Mouse (Mus musculus) neural tube, embryonic 11.5 days (tissue): ENCODE data around the gene Utrn. TPM values are rescaled to one million over a fixed set of nuclear protein-coding genes. Genes with fewer than 3 reads are reported as not detected.

ENCODE experiments used
- ATAC-seq: fragments of 200-750 bp; cut with Nextera tagmentation; 2 replicates; pipeline ENCODE4 v1.8.0; 2017; ENCODE audit warnings: moderate number of reproducible peaks, mild to moderate bottlenecking, moderate TSS enrichment, moderate library complexity; ENCODE audit not compliant: insufficient read depth, low FRiP score, low TSS enrichment
- DNase-seq: peaks from one replicate; pipeline ENCODE4 v3.0.0-alpha.2; 2015; ENCODE audit warnings: low spot score
- H3K27ac ChIP-seq: fragments of 300-500 bp; sonication (generic); 2 replicates; pipeline ENCODE4 v1.5.1; 2014; ENCODE audit warnings: low read depth, mild to moderate bottlenecking, low read length
- H3K27me3 ChIP-seq: fragments of 300-500 bp; sonication (generic); 2 replicates; pipeline ENCODE4 v1.6.1; 2014; ENCODE audit warnings: mild to moderate bottlenecking, low read length, mixed read lengths; ENCODE audit not compliant: control insufficient read depth, insufficient read depth
- H3K36me3 ChIP-seq: fragments of 300-500 bp; sonication (generic); 2 replicates; pipeline ENCODE4 v1.6.1; 2014; ENCODE audit warnings: mild to moderate bottlenecking, low read length, moderate library complexity, mixed read lengths; ENCODE audit not compliant: control insufficient read depth, insufficient read depth
- H3K4me1 ChIP-seq: fragments of 300-500 bp; sonication (generic); 2 replicates; pipeline ENCODE4 v1.6.1; 2014; ENCODE audit warnings: low read length, mixed read lengths; ENCODE audit not compliant: control insufficient read depth, insufficient read depth
- H3K4me2 ChIP-seq: fragments of 300-500 bp; sonication (generic); 2 replicates; pipeline ENCODE4 v1.6.1; 2014; ENCODE audit warnings: low read depth, mild to moderate bottlenecking, moderate library complexity
- H3K4me3 ChIP-seq: fragments of 300-500 bp; sonication (generic); 2 replicates; pipeline ENCODE4 v1.5.1; 2014; ENCODE audit warnings: low read depth, low read length
- H3K9ac ChIP-seq: fragments of 300-500 bp; sonication (generic); 2 replicates; pipeline ENCODE4 v1.6.1; 2014; ENCODE audit warnings: mild to moderate bottlenecking, low read length
- H3K9me3 ChIP-seq: fragments of 300-500 bp; sonication (generic); 2 replicates; pipeline ENCODE4 v1.6.1; 2016; ENCODE audit warnings: low read length; ENCODE audit not compliant: control insufficient read depth
- WGBS: fragments of 180-500 bp; shearing (Covaris S2); extraction: QIAGEN DNeasy Blood & Tissue Kit; methylation state at CpG from one replicate; pipeline ENCODE4 v1.1.7; 2014; 5-methylcytosine and 5-hydroxymethylcytosine counted together
- polyA plus RNA-seq: library from polyadenylated mRNA; unstranded; fragments of >200 nt; fragmentation: Nextera tagmentation; extraction: Ambion mirVana; gene quantifications from 2 replicates; pipeline ENCODE4 v1.2.1, GENCODE M21; 2014

The Utrn gene
- polyA plus RNA-seq, 1 experiment from 2014 or later = 47.4 TPM

- no peaks in the 10 kb centered on the region for H3K4me1 ChIP-seq
- no peak for DNase-seq
- H3K4me3 ChIP-seq = no peak overlapping the region
- H3K9ac ChIP-seq = no peak overlapping the region
- H3K36me3 ChIP-seq = no peaks in the 10 kb centered on the region
- no peak overlapping the region for H3K4me2 ChIP-seq
- 78% methylated on average over 5 of the region's 5 CpGs for WGBS
- no peak for ATAC-seq
- no peaks in the 10 kb centered on the region for H3K9me3 ChIP-seq
- H3K27ac ChIP-seq = no peak overlapping the region
- no peaks in the 10 kb centered on the region for H3K27me3 ChIP-seq
Measured at GRCm38 (mm10) chr10:12904140-12904528, 35.0 kb upstream of the Utrn start.

- Histone ChIP-seq H3K4me3 (no peak overlapping the region), H3K36me3 (no peaks in the 10 kb centered on the region), H3K27ac (no peak overlapping the region), H3K9ac (no peak overlapping the region), H3K27me3 (no peaks in the 10 kb centered on the region), H3K4me1 (no peaks in the 10 kb centered on the region), H3K4me2 (no peak overlapping the region), H3K9me3 (no peaks in the 10 kb centered on the region)
- ATAC-seq (no peak), DNase-seq (no peak)
- 95% methylated on average over 5 of the region's 5 CpGs for WGBS
Measured at GRCm38 (mm10) chr10:12903440-12904139, 34.4 kb upstream of the Utrn start.

- DNase-seq (no peak), ATAC-seq (no peak)
- H3K4me3 ChIP-seq = no peak overlapping the region
- H3K27ac ChIP-seq = no peak overlapping the region
- no peak overlapping the region for H3K4me2 ChIP-seq
- whole genome bisulfite sequencing = 96% methylated on average over 5 of the region's 5 CpGs
- H3K27me3 ChIP-seq = no peaks in the 10 kb centered on the region
- H3K9me3 ChIP-seq = no peaks in the 10 kb centered on the region
- H3K36me3 ChIP-seq = no peaks in the 10 kb centered on the region
- no peaks in the 10 kb centered on the region for H3K4me1 ChIP-seq
- H3K9ac ChIP-seq = no peak overlapping the region
Measured at GRCm38 (mm10) chr10:12899901-12900300, 30.7 kb upstream of the Utrn start.

- no peak for ATAC-seq
- no peak overlapping the region for H3K27ac ChIP-seq
- H3K4me1 ChIP-seq = no peaks in the 10 kb centered on the region
- no peaks in the 10 kb centered on the region for H3K27me3 ChIP-seq
- H3K9me3 ChIP-seq = no peaks in the 10 kb centered on the region
- H3K36me3 ChIP-seq = no peaks in the 10 kb centered on the region
- no peak overlapping the region for H3K4me3 ChIP-seq
- DNase-seq = no peak
- H3K9ac ChIP-seq = no peak overlapping the region
- WGBS = 98% methylated on average over 3 of the region's 3 CpGs
- H3K4me2 ChIP-seq = no peak overlapping the region
Measured at GRCm38 (mm10) chr10:12893339-12893738, 24.2 kb upstream of the Utrn start.

GRCm38 (mm10) chr10:12888373-12888772 lies 19.2 kb upstream of the Utrn start:
- Histone ChIP-seq H3K4me2 (no peak overlapping the region), H3K36me3 (no peaks in the 10 kb centered on the region), H3K4me1 (no peaks in the 10 kb centered on the region), H3K9ac (no peak overlapping the region), H3K4me3 (no peak overlapping the region), H3K9me3 (no peaks in the 10 kb centered on the region), H3K27ac (no peak overlapping the region), H3K27me3 (no peaks in the 10 kb centered on the region)
- 86% methylated on average over 13 of the region's 13 CpGs for WGBS
- no peak for DNase-seq
- no peak for ATAC-seq

- no peak overlapping the region for H3K4me2 ChIP-seq
- H3K4me1 ChIP-seq = no peaks in the 10 kb centered on the region
- H3K4me3 ChIP-seq = no peak overlapping the region
- H3K27me3 ChIP-seq = no peaks in the 10 kb centered on the region
- no peak overlapping the region for H3K27ac ChIP-seq
- no peaks in the 10 kb centered on the region for H3K36me3 ChIP-seq
- H3K9me3 ChIP-seq = no peaks in the 10 kb centered on the region
- DNase-seq (no peak), ATAC-seq (no peak)
- H3K9ac ChIP-seq = no peak overlapping the region
- WGBS = 73% methylated on average over 2 of the region's 2 CpGs
Measured at GRCm38 (mm10) chr10:12887792-12888191, 18.6 kb upstream of the Utrn start.

- no peaks in the 10 kb centered on the region for H3K36me3 ChIP-seq
- ATAC-seq = no peak
- no peak overlapping the region for H3K4me2 ChIP-seq
- no peaks in the 10 kb centered on the region for H3K4me1 ChIP-seq
- H3K27me3 ChIP-seq = no peaks in the 10 kb centered on the region
- no peak overlapping the region for H3K9ac ChIP-seq
- H3K4me3 ChIP-seq = no peak overlapping the region
- DNase-seq = no peak
- H3K9me3 ChIP-seq = no peaks in the 10 kb centered on the region
- no peak overlapping the region for H3K27ac ChIP-seq
- 82% methylated on average over 8 of the region's 8 CpGs for whole genome bisulfite sequencing
Measured at GRCm38 (mm10) chr10:12884308-12884948, 15.3 kb upstream of the Utrn start.

GRCm38 (mm10) chr10:12881911-12882310 lies 12.7 kb upstream of the Utrn start:
- Histone ChIP-seq H3K9ac (no peak overlapping the region), H3K27me3 (no peaks in the 10 kb centered on the region), H3K4me2 (no peak overlapping the region), H3K36me3 (no peaks in the 10 kb centered on the region), H3K27ac (no peak overlapping the region), H3K4me3 (no peak overlapping the region), H3K4me1 (no peaks in the 10 kb centered on the region), H3K9me3 (no peaks in the 10 kb centered on the region)
- DNase-seq (no peak), ATAC-seq (no peak)
- WGBS = 83% methylated on average over 3 of the region's 4 CpGs

GRCm38 (mm10) chr10:12879313-12879695 lies 10.1 kb upstream of the Utrn start:
- Histone ChIP-seq H3K36me3 (no peaks in the 10 kb centered on the region), H3K4me2 (no peak overlapping the region)
- no peak for ATAC-seq

More at GRCm38 (mm10) chr10:12879313-12879695, 10.1 kb upstream of the Utrn start:
- 6% methylated on average over 3 of the region's 3 CpGs for WGBS
- Histone ChIP-seq H3K4me3 (no peak overlapping the region), H3K9ac (no peak overlapping the region), H3K27ac (no peak overlapping the region), H3K9me3 (no peaks in the 10 kb centered on the region), H3K4me1 (no peaks in the 10 kb centered on the region), H3K27me3 (no peaks in the 10 kb centered on the region)
- DNase-seq = no peak
